Mouse (Mus musculus): Measurements from ENCODE around the gene Zfp446. TPM values are rescaled to one million over a fixed set of nuclear protein-coding genes. Genes with fewer than 3 reads are reported as not detected.

Zfp446 gene
- polyA plus RNA-seq, 1 experiment from 2014 or later: 11.7 TPM

Other genes starting within 250 kb of the Zfp446 start
- gene Vmn2r56, start 242.8 kb upstream of the Zfp446 start, polyA plus RNA-seq (2014; fragmentation: Nextera tagmentation; extraction: Ambion mirVana): not detected in 2 replicates
- gene Zscan18, start 174.2 kb upstream of the Zfp446 start, polyA plus RNA-seq (2014; fragmentation: Nextera tagmentation; extraction: Ambion mirVana): 11.0 and 11.4 TPM in 2 replicates
- 18.7 and 25.5 TPM in 2 replicates for gene Zfp329, start 159.0 kb upstream of the Zfp446 start, polyA plus RNA-seq (2014; fragmentation: Nextera tagmentation; extraction: Ambion mirVana)
- 29.9 and 32.6 TPM in 2 replicates for gene Zfp110, start 143.1 kb upstream of the Zfp446 start, polyA plus RNA-seq (2014; fragmentation: Nextera tagmentation; extraction: Ambion mirVana)
- gene Zfp128, start 96.7 kb upstream of the Zfp446 start, polyA plus RNA-seq (2014; fragmentation: Nextera tagmentation; extraction: Ambion mirVana): 6.1 TPM in 2 replicates
- 19.1 and 19.9 TPM in 2 replicates for gene Zscan22, start 80.0 kb upstream of the Zfp446 start, polyA plus RNA-seq (2014; fragmentation: Nextera tagmentation; extraction: Ambion mirVana)
- 842 and 852 TPM in 2 replicates for gene Rps5, start 55.6 kb upstream of the Zfp446 start, polyA plus RNA-seq (2014; fragmentation: Nextera tagmentation; extraction: Ambion mirVana)
- 0.50 and 0.66 TPM in 2 replicates for gene Rnf225, start 50.4 kb upstream of the Zfp446 start, polyA plus RNA-seq (2014; fragmentation: Nextera tagmentation; extraction: Ambion mirVana)
- 7.4 and 8.0 TPM in 2 replicates for gene Zfp324, start 12.0 kb upstream of the Zfp446 start, polyA plus RNA-seq (2014; fragmentation: Nextera tagmentation; extraction: Ambion mirVana)
- gene Slc27a5, start 20.3 kb downstream of the Zfp446 start, polyA plus RNA-seq (2014; fragmentation: Nextera tagmentation; extraction: Ambion mirVana): not detected in 2 replicates
- 427 and 438 TPM in 2 replicates for gene Trim28, start 21.3 kb downstream of the Zfp446 start, polyA plus RNA-seq (2014; fragmentation: Nextera tagmentation; extraction: Ambion mirVana)
- gene Zbtb45, start 32.2 kb downstream of the Zfp446 start, polyA plus RNA-seq (2014; fragmentation: Nextera tagmentation; extraction: Ambion mirVana): 25.0 and 25.3 TPM in 2 replicates
- gene Chmp2a, start 57.0 kb downstream of the Zfp446 start, polyA plus RNA-seq (2014; fragmentation: Nextera tagmentation; extraction: Ambion mirVana): 154 and 157 TPM in 2 replicates
- gene Ube2m, start 60.4 kb downstream of the Zfp446 start, polyA plus RNA-seq (2014; fragmentation: Nextera tagmentation; extraction: Ambion mirVana): 147 and 173 TPM in 2 replicates
- gene Mzf1, start 76.9 kb downstream of the Zfp446 start, polyA plus RNA-seq (2014; fragmentation: Nextera tagmentation; extraction: Ambion mirVana): 2.4 and 2.6 TPM in 2 replicates
- 0.05 TPM in 1 of 2 replicates, not detected in the other for gene Vmn1r85, start 117.3 kb downstream of the Zfp446 start, polyA plus RNA-seq (2014; fragmentation: Nextera tagmentation; extraction: Ambion mirVana)
- not detected in 2 replicates for gene Vmn1r86, start 142.1 kb downstream of the Zfp446 start, polyA plus RNA-seq (2014; fragmentation: Nextera tagmentation; extraction: Ambion mirVana)
- gene Vmn1r87, start 162.3 kb downstream of the Zfp446 start, polyA plus RNA-seq (2014; fragmentation: Nextera tagmentation; extraction: Ambion mirVana): not detected in 2 replicates
- gene Vmn1r88, start 181.7 kb downstream of the Zfp446 start, polyA plus RNA-seq (2014; fragmentation: Nextera tagmentation; extraction: Ambion mirVana): not detected in 2 replicates
- not detected in 2 replicates for gene Vmn1r89, start 235.2 kb downstream of the Zfp446 start, polyA plus RNA-seq (2014; fragmentation: Nextera tagmentation; extraction: Ambion mirVana)